Mouse (Mus musculus) layer of hippocampus, postnatal 10 days (tissue): Measurements from ENCODE around the gene Scd2. TPM values are rescaled to one million over a fixed set of nuclear protein-coding genes. Genes with fewer than 3 reads are reported as not detected.
"Not testable (repeated sequence)": the region's sequence is repeated elsewhere in the genome, so short reads cannot be mapped to it uniquely, and the experiment has no call there.

ENCODE experiments used
- DNase-seq, 2 experiments: peaks; one replicate each; pipeline ENCODE4 v3.0.0; 2021; ENCODE audit warnings: low spot score in 2 of 2
- total RNA-seq, 2 experiments: library from RNA; stranded (reverse); gene quantifications; 2 replicates each; pipeline ENCODE4 v1.2.3; 2021

Scd2 gene
- total RNA-seq, 2 experiments from 2014 or later: 715 to 736 TPM

DNA sequence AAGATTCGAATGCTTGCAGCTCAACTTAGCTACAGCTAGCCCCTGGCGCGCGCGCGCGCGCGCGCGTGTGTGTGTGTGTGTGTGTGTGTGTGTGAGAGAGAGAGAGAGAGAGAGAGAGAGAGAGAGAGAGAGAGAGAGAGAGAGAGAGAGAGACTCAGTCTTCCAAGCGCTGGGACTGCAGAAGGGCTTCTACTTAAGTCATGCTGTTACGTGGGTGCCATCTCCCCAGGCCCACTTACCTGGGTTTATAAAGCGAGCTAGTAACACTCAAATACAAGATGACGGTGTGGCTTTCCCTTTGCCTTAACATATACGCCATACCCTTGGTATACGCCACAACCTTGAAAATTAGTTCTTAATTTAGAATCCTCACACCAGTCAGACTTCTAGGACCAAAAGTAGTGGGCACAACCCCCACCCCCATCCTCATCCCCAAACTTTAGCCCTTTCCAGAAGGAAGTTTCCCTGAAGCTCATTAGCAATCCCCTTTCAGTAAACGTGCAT, 25.9 kb upstream of the Scd2 start:
- DNase-seq: no peak

DNA sequence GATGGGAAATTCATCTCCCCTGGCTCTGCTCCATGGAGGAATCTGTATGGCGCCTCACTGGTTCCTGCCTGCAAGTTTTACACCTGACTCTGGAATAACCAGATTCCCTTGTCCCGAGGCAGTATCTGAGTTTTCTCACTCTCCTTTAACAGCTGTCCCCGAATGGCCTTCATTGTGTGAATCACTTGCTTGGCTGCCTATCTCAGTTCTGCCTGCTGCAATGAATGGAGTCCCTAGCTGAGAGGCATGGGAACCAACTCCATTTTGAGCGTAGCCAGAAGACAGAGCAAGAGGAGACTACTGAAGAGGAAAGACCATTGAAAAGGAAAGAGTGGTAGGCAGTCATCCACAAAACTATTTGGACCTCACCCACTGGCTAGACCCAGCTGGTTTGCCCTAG, 19.8 kb upstream of the Scd2 start:
- DNase-seq: no peak

DNA sequence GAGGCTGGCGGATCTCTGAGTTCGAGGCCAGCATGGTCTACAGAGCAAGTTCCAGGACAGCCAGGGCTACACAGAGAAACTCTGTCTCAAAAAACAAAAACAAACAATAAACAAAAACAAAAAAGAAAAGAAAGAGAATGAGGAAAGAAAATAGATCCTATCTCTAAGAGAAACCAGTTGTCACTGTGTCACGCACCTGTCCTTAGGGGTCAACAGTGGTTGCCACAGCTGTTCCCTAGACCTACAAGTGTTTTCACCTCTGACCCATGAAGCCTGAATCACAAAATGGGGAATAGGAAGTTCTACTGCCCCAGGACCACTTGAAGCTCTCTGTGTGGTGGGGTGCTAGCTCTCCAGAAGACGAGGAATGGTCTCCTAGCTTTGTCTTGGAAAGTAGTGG, 19.0 kb upstream of the Scd2 start:
- no peak for DNase-seq

DNA sequence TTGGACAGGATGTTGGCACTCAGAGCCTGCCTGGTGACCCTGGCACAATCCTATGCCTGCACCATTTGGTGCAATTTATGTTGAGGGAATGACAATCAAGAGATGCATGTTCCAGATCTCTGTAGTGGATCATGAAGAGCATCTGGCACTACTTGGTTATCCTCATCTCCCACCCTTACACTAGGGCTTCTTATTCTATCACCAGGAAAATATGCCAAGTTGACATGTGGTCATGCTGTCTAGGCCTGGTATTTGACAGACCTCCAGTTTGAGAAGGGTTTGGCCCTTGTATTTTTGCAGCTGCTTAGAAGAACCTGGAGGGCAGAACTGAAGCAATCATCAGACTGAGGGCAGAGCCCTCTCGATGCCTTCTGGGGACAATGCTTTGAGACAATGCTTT, 18.1 kb upstream of the Scd2 start:
- no peak for DNase-seq

DNA sequence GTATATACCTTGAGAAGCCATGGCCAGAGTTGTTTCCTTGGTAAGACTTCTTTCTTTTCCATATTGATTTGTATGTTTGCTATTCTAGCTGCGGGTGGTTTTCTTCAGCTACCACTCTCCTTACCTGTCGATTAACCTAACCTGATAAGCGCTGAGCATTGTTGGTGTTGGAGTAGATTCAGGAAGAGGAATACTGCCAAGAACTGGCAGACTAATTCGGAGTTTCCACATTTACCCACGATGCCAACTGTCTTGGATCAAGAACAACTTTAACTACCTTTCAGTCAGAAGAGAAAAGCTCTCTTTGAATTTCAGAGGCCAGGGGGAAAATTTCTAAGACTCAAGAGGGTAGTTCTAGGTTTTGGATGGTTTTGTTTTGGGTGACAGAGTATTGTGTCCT, 16.6 kb upstream of the Scd2 start:
- no peak for DNase-seq

DNA sequence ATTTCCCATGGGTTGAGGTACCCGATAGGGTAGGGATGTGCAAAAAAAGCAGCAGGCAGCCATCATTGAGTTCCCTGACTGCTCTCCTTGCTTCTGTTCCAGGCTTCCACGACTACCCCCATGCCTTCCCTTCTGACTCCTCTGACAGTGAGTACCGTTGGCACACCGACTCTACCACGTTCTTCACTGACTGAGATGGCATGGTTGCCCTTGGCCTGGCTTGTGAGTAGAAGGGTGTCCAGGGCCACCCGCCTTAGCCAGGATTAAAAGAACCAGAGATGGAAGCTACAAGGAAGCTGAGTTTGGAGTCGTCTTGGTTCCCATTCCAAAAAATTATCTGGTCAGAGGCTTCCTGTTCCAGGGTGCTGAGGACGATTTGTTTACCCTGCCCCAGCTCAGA, 15.5 kb upstream of the Scd2 start:
- DNase-seq: no peak

DNA sequence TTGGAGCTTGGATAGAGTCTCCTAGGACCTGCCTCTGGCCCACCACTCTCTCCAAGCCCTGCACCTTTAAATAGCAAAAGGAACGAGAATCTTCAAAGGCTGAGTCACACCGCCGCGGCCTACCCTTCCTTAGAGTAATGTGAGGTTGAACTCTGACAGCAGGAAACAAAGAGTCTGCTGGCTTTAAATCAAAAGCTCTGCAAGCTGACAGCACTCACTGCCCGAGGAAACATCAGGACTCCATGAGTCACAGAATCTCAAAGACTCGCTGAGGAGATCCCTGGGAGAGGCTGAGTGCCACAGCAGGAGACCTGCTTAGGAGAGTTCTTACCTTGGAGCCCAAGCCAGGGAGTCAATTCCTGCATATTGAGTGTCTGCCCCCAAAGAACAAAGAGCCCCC, 12.7 kb upstream of the Scd2 start:
- DNase-seq: no peak

DNA sequence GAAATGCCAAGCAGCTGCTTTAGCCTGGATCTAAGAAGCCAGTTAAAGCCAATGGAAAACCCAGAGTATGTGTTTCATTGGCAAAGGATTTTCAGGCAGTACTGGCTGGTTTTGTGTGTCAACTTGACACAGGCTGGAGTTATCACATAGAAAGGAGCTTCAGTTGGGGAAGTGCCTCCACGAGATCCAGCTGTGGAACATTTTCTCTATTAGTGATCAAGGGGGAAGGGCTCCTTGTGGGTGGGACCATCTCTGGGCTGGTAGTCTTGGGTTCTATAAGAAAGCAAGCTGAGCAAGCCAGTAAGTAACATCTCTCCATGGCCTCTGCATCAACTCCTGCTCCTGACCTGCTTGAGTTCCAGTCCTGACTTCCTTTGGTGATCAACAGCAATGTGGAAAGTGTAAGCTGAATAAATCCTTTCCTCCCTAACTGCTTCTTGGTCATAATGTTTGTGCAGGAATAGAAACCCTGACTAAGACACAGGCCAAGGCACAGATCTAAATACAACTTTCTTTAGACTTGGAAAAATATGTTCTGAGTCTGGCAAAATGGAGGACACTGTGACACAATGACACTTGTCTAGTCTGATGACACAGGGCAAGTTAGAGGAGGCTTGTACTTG, 11.5 kb upstream of the Scd2 start:
- not testable (repeated sequence) for DNase-seq

DNA sequence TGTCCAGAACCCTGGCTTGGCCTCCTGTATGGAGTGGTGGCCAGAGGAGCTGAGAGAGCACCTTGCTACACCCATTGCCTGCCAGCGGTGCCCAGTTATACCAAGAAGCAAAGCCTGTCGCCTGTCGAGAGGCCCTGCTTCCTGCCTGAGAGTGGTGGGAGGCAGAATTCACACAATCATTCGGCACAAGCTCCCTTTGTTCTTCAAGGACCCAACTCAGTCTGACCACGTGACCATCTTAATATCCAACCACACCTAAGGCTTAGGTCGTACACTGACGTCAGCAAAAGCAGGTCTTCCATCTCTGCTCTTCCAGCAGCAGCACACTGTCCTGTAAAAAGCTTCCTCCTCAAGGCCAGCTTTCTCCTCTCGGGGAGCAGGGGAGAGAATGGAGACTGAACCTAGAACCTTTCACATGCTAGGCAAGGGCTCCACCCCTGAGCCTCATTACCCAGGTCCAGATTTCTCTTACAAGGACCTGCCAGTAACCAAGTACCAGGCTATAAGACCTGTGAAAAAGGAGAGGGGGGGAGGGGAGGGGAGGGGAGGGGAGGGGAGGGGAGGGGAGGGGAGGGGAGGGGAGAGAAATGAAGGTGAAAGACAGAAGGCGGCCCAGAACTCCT, 10.8 kb upstream of the Scd2 start:
- no peak for DNase-seq

DNA sequence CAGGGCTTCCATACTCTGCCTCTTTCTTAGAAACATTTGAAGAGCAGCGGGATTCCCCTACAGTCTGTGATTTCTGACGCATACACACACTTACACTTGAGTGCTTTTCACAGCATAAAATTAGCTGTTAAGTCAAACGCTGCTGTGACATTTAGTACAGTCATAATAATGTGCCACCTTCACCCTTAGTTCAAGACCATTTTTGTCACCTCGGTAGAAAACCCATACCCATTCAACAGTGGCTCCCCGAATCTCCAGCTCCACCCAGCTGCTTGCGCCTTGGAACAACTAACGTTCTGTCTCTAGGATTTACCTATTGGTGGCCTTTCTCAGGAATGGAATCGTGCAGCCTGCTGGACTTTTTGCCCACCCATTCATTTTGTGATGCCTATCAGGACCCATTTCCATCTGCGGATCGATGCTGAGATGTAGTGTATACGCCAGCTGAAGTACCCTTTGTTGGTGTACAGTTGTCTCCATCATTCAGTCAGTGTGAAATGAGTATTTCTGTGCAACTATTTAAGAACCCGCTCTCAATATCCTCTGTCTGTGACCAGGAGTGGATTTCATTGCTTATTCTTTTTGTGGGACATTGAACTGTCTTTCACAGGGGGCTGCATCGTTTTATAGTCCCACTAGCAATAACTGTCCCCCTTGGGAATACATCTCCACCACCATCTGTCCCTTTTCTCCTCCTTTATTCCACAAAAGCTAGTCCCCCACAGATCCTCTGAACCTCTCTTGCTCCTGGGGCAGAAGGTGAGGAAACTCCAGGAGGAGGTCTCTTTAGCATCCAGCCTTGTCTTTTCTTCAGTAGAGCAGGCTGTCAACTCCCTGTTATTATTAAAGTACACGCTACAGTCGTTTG, 10.1 kb upstream of the Scd2 start:
- peak in 1 of 2 experiments; percentile 17 for DNase-seq

DNA sequence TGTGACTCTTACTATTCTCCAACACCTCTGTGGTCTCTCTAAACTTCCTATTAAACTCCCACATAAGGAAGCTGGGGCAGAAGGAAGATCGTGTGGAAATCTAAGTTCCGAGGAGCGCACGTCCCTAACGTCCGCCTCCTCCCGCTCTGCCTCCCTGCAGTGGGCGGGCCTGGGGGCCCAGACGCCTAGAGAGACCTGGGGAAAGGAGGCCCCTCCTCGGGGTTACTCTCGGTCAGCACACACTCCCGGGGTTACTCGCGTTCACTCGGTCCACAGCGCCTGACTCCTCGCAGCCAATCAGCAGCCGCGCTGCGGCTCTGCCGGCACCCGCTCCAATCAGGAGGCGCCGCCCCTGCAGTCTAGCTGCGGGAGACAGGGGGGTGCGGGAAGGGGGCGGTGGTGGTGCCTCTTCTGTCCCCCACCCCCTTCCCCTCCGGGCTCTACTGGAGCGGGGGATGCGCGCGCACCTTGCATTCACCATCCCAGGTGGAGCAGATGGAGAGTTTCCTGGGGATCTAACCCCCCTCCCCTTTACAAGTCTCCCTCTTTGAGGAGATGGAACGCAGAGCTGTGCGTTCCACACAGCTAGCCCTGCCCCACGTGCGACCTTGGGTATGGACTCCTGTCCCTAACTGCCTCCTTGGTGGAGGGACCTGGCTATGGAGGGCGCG, 9.3 kb upstream of the Scd2 start:
- DNase-seq: peak; percentile 89 to 91

DNA sequence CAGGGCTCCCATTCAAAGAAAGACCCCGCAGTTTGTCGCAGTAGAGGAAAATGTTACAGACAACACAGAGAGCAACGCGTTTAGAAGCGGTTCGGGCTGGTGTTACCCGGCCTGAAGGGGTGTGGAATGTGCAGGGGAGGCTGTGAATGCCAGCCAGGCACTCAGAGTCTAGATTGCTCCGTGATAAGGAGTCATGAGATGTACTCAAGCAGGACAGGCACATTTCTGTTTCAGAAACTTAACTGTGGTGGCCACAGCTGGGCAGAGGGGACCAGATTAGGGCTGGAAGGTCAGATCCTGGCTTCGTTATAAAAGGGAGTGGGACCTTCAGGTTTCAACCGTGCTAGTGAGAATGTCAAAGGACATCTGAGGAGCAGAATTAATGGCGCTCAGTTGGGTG, 8.8 kb upstream of the Scd2 start:
- no peak for DNase-seq

DNA sequence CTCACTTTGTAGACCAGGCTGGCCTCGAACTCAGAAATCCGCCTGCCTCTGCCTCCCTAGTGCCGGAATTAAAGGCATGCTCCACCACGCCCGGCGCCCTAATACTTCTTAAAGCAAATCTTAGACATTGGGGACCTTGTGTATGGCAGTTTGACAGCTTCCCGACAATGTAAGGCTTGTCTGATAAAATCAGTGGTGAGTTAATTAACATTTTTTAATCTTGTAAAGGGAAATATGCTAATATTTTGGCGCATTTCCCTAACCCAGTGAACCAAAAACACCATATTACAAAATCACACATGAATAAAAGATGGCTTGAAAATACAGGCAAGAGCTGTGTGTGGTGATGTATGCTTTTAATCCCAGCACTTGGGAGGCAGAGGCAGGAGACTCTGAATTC, 7.9 kb upstream of the Scd2 start:
- peak in 1 of 2 experiments; percentile 2 for DNase-seq

DNA sequence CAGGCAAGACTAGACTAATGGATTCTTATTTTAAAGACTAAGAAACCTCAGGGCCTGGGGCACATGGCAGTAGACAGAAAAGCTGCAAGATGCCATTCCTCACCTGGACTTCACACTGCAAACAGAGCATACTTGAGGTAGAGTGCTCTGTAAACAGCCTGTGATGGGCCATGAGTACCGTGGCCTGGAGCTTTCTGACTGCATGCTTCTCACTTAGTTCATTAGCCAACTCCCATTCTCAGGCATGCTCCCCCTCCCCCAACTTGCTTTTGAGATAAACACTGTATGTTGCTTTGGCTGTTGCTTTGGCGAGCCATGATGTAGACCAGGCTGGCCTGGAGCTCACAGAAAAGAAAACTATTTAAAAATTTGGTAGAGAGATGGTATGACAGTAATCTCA, 7.4 kb upstream of the Scd2 start:
- DNase-seq: peak in 1 of 2 experiments; percentile 1

DNA sequence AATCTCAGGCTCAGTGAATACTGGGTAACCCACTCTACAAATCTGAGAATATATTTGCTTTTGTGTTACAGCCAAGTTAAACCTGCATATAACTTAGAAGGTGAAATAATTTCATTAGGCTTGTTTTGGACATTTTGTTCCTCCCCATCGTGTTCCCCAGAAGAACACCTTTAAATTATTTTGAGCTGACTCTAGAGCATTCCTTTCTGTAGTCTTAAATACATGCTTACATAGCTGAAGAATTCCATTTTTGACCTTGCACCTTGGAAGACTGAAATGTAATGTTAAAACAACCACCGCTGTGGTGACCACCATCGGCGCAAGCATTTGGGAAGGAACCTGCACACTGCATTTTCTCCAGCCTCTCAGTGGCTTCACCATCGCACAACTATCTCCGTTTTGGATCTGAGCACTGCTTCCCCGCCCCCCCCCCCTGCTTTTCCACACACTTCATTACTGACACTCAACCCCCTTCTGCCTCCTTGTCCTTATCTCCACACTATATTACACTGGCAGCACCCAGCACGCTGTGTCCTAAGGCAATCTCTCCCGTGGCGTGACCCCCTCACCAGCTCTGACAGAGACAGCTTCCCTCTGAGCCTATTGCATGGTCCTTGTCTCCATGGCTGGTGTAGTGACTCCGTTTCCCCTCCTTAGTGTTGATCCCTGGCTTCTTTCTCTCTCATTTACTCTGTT, 5.9 kb upstream of the Scd2 start:
- peak in 1 of 2 experiments; percentile 1 for DNase-seq

DNA sequence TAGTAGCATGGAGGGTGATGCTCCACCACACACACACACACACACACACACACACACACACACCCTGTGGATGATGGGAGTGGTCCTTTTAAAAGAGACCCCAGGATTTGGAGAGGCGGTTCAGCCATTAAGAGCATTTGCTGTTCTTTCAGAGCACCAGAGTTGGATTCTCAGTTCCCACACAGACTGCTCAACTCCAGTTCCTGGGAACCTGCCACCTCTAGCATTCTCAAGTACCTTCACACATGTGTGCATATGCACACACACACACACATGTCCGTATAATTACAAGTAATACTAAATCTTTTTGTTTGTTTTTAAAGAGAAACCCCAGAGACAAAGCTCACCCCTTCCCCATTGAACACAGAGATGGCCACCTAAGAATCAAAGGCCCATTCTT, 1.4 kb upstream of the Scd2 start:
- no peak for DNase-seq

DNA sequence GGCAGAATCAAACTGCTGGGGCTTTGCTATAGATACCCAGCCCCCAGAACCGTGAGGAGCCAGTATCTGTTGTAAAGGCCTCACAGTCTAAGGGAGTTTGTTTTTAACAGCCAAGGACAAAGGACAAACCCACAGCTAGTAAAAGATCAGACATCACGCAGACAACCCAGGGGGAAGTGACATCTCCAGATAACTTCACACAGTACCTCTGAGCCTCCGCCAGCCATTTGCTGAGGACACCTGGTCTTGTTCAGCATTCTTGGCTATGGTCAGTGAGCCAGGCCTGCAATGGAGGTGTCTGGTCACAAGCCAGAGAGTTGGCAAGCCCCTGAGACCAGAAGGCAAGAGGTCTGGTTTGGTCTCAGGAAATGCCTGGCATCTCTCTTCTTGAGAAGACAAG, 991 bp upstream of the Scd2 start:
- no peak for DNase-seq

DNA sequence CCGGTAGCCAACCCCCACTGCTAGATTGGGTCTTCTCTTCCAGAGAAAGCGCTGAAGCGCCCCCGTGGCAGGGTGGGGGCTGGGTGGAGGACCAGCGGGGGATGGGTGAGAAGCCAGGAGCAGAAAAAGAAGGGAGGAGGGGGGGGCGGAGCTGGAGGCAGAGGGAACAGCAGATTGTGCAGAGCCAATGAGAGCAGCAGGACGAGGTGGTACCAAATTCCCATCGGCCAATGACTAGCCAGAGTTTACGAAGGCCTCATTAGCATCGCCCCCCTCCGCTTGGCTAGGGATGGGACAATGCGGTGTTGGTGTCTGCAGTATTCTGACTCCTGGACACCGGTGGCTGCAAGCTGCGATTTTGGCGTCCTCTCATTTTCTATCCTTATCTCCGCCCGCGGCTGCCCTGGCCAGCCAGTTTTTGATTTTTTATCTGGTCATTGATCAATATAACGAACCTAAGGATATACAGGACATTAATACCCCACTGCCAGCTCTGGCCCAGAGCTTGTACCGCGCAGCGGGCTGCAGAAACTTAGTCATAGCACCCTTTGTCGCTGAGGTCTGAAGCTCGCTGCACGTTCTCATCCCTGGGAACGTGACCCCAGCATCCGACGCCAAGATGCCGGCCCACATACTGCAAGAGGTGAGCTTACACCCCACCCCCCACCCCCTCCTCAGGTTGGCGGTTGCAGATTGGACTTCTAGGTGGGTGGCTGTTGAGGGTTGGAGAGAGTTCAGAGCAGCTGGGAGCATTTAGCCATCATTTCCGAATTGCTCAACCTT, 486 bp downstream of the Scd2 start:
- peak; percentile 87 to 91 for DNase-seq

DNA sequence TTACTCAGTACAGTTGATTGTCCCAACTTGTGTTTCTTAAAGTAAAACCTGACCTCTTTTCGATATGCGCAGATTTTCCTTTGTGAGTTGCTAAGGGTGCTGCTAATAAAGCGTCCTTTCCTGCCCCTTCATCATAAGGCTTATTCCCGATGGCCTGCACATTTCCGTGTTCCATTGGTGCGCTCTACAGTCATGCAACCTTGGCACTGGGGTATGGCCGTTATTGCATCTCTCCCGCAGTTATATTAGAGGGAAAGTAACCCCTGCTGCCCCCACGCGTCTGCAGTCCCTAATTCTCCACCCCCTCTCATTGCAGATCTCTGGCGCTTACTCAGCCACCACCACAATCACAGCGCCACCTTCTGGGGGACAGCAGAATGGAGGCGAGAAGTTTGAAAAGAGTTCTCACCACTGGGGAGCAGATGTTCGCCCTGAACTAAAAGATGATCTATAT, 1.1 kb downstream of the Scd2 start:
- peak; percentile 93 to 94 for DNase-seq

DNA sequence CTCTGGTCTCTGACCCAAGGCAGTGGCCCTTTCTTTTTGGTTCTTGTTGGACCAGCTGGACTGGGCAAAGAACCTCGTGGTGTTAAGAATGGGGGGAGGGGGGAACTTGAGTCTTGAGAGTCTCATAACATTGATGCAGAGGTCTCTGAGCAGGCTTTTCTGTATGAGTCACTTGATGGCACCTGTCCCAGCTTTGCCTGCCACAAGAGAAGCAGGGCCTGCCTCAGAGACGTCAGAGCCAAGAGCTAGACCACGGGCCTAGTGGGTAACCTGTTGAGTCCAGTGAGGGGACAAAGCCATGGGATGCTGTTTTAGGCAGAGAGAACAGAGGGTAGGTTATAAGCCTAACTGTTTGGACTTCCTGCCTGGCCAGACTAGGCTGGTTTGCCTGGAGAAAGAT, 1.8 kb downstream of the Scd2 start:
- DNase-seq: no peak
